Mouse (Mus musculus) neutrophil, adult 59 days (primary cell): ENCODE results near the gene Ddx39. TPM values are rescaled to one million over a fixed set of nuclear protein-coding genes. Genes with fewer than 3 reads are reported as not detected.

Experiments
- total RNA-seq, 2 experiments: library from RNA; stranded (reverse); gene quantifications; 1 replicate in 1 of 2; 2 replicates in 1 of 2; pipeline ENCODE4 v1.2.4; 2023

The Ddx39 gene
- 10 to 100 TPM; 47.6 to 48.4 TPM for total RNA-seq

DNA sequence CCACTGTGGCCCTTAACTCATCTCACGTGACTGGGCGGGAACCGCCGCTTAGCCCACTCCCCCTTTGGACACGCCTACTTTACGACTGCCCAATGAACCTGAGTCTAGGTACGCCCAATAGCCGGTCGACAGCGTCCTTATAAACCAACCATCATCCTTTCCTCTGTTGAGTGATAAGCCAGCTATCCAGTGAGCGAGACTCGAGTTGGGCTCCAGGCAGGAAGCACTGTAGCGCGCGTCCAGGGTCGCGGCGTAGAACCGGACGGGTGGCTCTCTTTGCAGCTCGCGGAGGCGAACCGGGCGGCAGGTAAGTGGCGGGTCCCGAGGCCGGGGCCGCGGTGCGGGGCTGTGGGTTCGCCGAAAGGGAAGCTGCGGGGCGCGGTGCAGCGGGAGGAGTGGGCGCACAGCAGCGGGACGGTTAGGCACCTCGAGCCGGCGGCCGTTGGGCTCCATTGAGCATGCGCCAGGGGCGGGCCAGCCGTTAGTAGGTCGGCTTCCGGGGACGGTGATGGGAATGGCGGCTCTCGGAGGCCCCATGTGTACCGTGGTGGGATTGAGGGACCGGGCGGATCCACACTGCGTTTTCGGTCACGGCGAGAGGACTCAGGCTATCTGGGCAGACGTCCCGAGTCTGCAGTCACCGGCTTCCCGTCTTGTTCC is at the start of gene Ddx39:
Gene Ddx39 (plus strand): TSS at position 147 of the 660 bp plus-strand sequence.

DNA sequence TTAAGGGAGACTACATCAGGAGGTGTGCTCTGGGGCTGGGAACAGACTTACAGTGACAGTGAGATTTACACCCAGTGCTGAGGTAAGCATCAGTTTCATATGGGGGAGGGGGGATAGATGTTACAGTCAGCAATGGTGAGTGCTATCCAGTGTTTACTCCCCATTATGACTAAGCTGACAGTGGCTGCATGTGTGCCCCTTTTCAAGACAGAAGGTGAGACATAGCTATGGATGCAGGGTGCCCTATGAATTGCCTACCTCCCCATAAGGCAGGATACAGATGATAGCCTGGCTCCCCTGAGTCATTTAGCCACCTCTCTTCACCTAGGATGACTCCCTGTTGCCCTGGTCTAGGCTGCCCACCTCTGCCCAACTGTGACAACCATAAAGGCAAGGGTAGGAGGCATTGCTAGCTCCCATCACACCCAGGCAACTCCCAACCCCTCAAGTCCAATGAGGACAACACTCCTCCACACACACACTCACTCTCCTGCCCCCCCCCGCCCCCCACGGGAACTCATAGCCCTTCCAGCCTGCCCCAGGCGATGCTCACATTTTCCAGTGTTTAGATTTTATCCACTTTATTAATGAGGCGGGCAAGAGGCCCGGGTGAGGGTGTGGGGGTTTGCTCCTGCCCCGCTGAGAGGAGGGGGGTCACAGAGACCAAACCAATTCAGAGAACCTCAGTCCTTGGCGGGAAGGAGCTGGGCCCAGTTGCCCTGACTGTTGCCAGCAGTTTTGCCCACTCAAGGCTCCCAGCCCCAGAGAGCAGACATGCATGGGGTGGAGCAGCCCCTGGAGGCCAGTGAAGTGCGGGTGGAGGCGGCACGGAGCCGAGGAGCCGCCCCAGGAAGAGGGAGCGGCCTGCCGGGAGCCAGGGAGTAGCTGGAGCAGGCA is 48.8 kb upstream of the Ddx39 start, which contains the start of gene Ptger1:
Gene Ptger1 (plus strand): TSS at position 710 of the 897 bp plus-strand sequence.

DNA sequence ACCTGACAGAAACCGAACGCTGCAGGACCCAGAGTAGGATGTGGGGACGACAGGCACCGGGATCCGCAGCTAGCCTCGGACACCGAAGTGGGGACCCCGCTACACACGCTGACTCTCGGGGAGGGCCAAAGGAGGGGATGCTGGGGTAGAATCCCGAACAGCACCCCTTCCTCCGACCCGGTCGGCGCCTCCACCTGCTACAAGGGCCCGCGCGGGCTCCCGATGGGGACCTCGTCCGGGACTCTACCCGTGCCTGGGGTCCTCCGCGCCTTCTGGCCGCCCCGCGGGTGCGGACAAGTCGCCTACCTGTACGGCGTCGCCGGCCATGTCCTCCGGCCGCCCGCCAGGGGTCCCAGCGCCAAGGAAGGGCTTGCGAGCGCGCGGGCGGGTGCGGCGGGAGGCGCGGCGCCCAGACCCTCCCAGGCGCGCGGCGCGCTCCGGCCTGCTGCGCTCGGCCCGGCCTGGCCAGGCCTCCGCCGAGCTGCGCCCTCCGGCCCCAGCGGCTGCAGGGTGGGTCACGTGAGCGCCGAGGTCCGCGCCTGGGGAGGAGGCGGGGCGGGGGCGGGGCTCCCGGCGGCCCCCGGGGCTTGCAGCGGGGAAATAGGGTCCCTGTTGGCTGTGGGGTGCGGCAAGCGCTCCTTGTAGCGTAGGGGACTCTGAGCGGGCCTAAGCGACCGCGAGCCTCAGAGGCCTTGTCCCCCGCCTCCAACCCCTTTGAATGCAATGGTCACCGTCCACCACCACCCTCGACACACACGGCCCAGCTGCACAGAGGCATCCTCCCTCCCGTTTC is 16.1 kb upstream of the Ddx39 start, which contains the start of gene Pkn1:
Gene Pkn1 (minus strand): TSS at position 519 of the 793 bp plus-strand sequence.

DNA sequence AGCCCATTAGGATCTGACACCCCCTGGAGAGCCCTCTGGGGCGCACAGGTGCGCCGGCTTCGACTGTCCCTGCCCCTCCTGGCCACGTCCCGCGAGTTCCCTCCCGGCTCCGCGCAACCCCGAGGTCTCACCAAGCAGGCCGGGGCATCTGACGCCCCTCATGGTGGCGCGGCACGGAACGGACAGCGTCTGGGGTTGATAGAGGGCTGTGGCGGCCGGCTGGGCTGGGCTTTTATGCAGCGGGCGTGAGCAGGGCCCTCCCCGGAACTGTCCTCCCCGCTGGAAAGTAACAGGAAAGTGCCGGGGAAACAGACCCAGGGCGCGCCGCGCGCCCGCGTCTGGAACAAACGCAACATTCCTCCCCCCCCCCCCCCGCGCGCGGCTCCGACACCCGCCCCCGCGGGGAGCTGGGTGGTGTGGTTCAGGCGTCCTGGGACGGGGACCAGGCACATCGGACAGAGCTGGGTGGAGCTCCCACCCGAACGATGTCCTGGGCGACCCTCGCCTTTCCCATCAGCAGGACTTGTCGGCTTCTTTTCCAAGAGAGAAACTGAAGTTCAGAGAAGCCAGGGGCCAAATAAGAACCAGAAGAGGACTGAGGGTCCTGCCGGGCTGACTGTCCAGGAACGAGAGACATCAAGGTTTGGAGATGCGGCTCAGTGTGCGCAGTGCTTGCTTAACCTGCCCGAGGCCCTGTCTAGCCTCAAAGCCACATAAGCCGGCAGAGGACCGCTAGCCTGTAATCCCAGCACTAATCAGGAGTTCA is 26.2 kb downstream of the Ddx39 start, which contains the start of gene Adgre5:
Gene Adgre5 (minus strand): TSS at position 351 of the 766 bp plus-strand sequence.

Other genes starting within 250 kb of the Ddx39 start
- not detected for gene Olfr370, start 179.4 kb upstream of the Ddx39 start, total RNA-seq
- 100 to 1,000 TPM; 132 to 133 TPM for gene Ndufb7, start 148.5 kb upstream of the Ddx39 start, total RNA-seq
- gene Tecr, start 107.2 kb upstream of the Ddx39 start, total RNA-seq: 100 to 1,000 TPM; 368 to 417 TPM
- 10 to 100 TPM; 55.9 to 68.5 TPM for gene Dnajb1, start 107.0 kb upstream of the Ddx39 start, total RNA-seq
- 10 to 100 TPM; 24.7 to 30.3 TPM for gene Gipc1, start 62.5 kb upstream of the Ddx39 start, total RNA-seq
- under 1 TPM; 0.20 to 0.29 TPM for gene Ptger1, start 48.5 kb upstream of the Ddx39 start, total RNA-seq
- gene Pkn1, start 16.0 kb upstream of the Ddx39 start, total RNA-seq: 100 to 1,000 TPM; 270 to 275 TPM
- gene Adgre5, start 26.1 kb downstream of the Ddx39 start, total RNA-seq: 100 to 1,000 TPM; 678 to 747 TPM
- 1 to 10 TPM; 1.4 to 2.7 TPM for gene Adgrl1, start 184.9 kb downstream of the Ddx39 start, total RNA-seq
- under 1 TPM in 1 of 2 experiments, not detected in 1; 0.26 TPM for gene Gm10644, start 240.0 kb downstream of the Ddx39 start, total RNA-seq
- 10 to 100 TPM; 47.9 to 50.2 TPM for gene Asf1b, start 240.3 kb downstream of the Ddx39 start, total RNA-seq